Mouse (Mus musculus): Measurements from ENCODE around the gene Avil. TPM values are rescaled to one million over a fixed set of nuclear protein-coding genes. Genes with fewer than 3 reads are reported as not detected.
A peak's percentile ranks its signal among the peaks of the same experiment; 100 is the strongest.
"Not testable (repeated sequence)": the region's sequence is repeated elsewhere in the genome, so short reads cannot be mapped to it uniquely, and the experiment has no call there.

Gene Avil
- polyA plus RNA-seq, 1 experiment from 2014 or later = 0.13 TPM

DNA sequence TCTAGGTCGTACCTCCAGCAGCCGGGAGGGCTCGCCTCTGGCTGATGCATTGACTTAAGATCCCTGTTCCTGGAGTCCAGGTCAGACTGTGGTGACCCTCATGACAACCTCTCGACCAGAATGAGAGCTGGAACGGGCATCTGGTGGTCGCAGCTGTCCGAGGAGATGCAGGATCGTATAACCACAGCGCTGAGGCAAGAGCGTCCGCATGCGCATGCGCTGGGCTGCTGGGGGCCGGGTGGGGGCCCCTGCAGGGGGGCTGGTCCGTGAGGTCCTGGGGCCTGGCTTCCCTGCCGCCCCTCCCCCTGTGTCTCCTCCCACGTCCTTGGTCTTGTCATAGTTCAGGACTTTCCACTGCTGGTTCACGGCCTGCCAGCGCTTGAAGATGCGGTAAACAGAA is 56.0 kb downstream of the Avil start:
- ATAC-seq (replicated peaks; ENCODE audit: insufficient number of reproducible peaks, low FRiP score, low TSS enrichment) = no peak
- H3K4me2 ChIP-seq = no peak overlapping the region
- H3K27ac ChIP-seq (ENCODE audit: low read depth, low read length) = no peak overlapping the region
- no peak overlapping the region for H3K4me3 ChIP-seq (ENCODE audit: low read depth, low read length)
- no peak overlapping the region for H3K9ac ChIP-seq (ENCODE audit: low read depth, low read length)
- peaks cover 6% of the 10 kb centered on the region for H3K4me1 ChIP-seq (ENCODE audit: control insufficient read depth, insufficient read depth, low read length)
- peaks cover 56% of the 10 kb centered on the region for H3K27me3 ChIP-seq (ENCODE audit: control insufficient read depth, insufficient read depth, low read length)
- no peaks in the 10 kb centered on the region for H3K9me3 ChIP-seq (replicated peaks; ENCODE audit: control insufficient read depth, low read length)
- 77% methylated on average over 20 of the region's 20 CpGs for whole genome bisulfite sequencing (ENCODE audit: insufficient replicate concordance)
- H3K36me3 ChIP-seq (ENCODE audit: control insufficient read depth, insufficient read depth, low read length) = no peaks in the 10 kb centered on the region

DNA sequence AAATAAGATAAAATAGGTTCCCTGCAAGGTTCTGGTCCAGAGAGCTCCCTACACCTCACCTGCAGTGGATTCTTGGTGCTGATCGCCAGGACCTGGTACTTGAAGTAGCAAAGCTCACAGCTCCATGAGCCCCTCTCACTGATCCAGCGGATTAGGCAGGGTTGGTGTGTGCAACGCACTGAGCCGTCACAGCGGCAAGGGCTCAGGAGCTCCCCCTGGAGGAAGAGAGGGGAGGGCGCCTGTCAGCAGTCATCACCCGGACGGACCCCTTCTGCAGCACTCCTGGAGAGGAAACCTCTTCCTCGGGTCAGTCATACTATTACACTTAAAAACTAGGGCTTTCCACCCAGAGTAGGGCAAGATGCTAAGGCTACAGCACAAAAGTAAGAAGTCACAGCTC is 57.7 kb downstream of the Avil start:
- 2% methylated on average over 9 of the region's 9 CpGs for WGBS (ENCODE audit: insufficient replicate concordance)
- H3K27me3 ChIP-seq (ENCODE audit: control insufficient read depth, insufficient read depth, low read length) = peaks cover 45% of the 10 kb centered on the region

DNA sequence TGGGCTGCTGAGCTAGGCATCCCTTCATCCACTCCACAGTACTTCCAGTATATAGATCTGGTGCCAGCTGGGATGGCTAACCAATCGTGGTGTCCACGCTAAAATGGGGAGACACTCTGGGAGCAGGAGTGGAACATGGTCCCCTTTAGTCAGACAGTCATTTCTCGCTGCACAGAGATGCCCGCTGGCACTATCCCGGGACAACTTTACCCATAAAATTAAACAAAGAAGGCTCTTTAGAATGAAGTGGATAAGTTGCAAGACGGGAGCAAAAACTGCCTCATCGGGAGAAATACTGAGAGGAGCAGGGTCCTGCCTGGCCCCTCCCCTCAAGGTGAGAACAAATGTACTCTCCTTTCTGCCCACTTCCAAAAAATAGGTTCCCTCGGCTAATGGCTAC is 58.2 kb downstream of the Avil start:
- H3K27me3 ChIP-seq (ENCODE audit: control insufficient read depth, insufficient read depth, low read length) = peaks cover 45% of the 10 kb centered on the region
- no peak overlapping the region for H3K27ac ChIP-seq (ENCODE audit: low read depth, low read length)
- no peaks in the 10 kb centered on the region for H3K9me3 ChIP-seq (replicated peaks; ENCODE audit: control insufficient read depth, low read length)
- peaks cover 6% of the 10 kb centered on the region for H3K4me1 ChIP-seq (ENCODE audit: control insufficient read depth, insufficient read depth, low read length)
- ATAC-seq (replicated peaks; ENCODE audit: insufficient number of reproducible peaks, low FRiP score, low TSS enrichment) = no peak
- WGBS (ENCODE audit: insufficient replicate concordance) = 15% methylated on average over 8 of the region's 8 CpGs
- H3K4me2 ChIP-seq = peak overlapping the region; percentile 100
- H3K9ac ChIP-seq (ENCODE audit: low read depth, low read length) = no peak overlapping the region
- peak overlapping the region; percentile 84 for H3K4me3 ChIP-seq (ENCODE audit: low read depth, low read length)
- no peaks in the 10 kb centered on the region for H3K36me3 ChIP-seq (ENCODE audit: control insufficient read depth, insufficient read depth, low read length)

More for the DNA sequence above, 57.7 kb downstream of the Avil start:
- no peak overlapping the region for H3K9ac ChIP-seq (ENCODE audit: low read depth, low read length)
- H3K27ac ChIP-seq (ENCODE audit: low read depth, low read length) = no peak overlapping the region
- H3K4me1 ChIP-seq (ENCODE audit: control insufficient read depth, insufficient read depth, low read length) = peaks cover 6% of the 10 kb centered on the region
- H3K4me3 ChIP-seq (ENCODE audit: low read depth, low read length) = no peak overlapping the region
- H3K9me3 ChIP-seq (replicated peaks; ENCODE audit: control insufficient read depth, low read length) = no peaks in the 10 kb centered on the region
- ATAC-seq (replicated peaks; ENCODE audit: insufficient number of reproducible peaks, low FRiP score, low TSS enrichment) = no peak
- H3K36me3 ChIP-seq (ENCODE audit: control insufficient read depth, insufficient read depth, low read length) = no peaks in the 10 kb centered on the region
- peak overlapping the region; percentile 100; the same call in 1 of the 2 replicates for H3K4me2 ChIP-seq

DNA sequence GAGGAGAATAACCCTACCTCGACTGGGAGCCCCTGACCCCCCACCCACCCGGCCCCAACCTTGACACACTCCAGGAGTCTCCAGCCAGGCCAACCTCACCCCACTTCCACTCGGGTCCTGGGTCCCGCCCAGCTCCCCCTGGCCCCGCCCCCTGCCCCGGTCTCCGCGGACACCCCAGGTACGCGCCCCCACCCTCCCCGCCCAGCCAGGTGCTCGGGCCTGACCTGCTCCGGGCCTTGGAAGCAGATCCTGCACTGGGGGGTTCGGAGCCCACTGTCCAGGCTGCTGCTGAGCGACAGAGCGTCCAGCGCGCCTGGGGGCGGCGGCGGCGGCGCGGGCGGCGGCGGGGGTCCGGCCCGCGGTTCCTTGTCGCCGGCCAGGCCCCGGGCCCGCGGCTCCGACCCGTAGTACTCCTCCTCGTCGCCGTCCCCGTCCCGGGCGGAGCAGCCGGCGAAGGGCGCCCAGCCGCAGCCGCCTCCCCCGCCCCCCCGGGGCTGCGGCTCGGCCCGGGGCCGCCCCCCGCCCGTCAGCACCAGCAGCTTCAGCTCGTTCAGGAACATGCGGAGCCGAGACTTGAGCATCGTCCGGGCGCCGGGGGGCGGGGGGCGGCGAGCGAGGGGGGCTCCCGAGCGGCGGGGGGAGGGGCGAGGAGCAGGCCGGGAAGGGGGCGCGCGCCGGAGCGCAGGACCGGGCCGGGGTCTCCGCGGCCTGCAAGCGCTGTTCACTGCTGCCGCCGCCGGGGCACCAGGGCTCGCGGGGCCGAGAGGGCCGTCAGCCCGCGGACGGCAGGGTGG is 58.9 kb downstream of the Avil start:
- no peak for ATAC-seq (replicated peaks; ENCODE audit: insufficient number of reproducible peaks, low FRiP score, low TSS enrichment)
- under 1% methylated on average over 43 of the region's 92 CpGs for WGBS (ENCODE audit: insufficient replicate concordance)
- peaks cover 45% of the 10 kb centered on the region for H3K27me3 ChIP-seq (ENCODE audit: control insufficient read depth, insufficient read depth, low read length)
- H3K36me3 ChIP-seq (ENCODE audit: control insufficient read depth, insufficient read depth, low read length) = no peaks in the 10 kb centered on the region
- H3K27ac ChIP-seq (ENCODE audit: low read depth, low read length) = no peak overlapping the region
- H3K9me3 ChIP-seq (replicated peaks; ENCODE audit: control insufficient read depth, low read length) = no peaks in the 10 kb centered on the region
- peaks cover 6% of the 10 kb centered on the region for H3K4me1 ChIP-seq (ENCODE audit: control insufficient read depth, insufficient read depth, low read length)
- peak overlapping the region; percentile 84 for H3K4me3 ChIP-seq (ENCODE audit: low read depth, low read length)
- peak overlapping the region; percentile 72 for H3K9ac ChIP-seq (ENCODE audit: low read depth, low read length)
- peak overlapping the region; percentile 100 for H3K4me2 ChIP-seq

DNA sequence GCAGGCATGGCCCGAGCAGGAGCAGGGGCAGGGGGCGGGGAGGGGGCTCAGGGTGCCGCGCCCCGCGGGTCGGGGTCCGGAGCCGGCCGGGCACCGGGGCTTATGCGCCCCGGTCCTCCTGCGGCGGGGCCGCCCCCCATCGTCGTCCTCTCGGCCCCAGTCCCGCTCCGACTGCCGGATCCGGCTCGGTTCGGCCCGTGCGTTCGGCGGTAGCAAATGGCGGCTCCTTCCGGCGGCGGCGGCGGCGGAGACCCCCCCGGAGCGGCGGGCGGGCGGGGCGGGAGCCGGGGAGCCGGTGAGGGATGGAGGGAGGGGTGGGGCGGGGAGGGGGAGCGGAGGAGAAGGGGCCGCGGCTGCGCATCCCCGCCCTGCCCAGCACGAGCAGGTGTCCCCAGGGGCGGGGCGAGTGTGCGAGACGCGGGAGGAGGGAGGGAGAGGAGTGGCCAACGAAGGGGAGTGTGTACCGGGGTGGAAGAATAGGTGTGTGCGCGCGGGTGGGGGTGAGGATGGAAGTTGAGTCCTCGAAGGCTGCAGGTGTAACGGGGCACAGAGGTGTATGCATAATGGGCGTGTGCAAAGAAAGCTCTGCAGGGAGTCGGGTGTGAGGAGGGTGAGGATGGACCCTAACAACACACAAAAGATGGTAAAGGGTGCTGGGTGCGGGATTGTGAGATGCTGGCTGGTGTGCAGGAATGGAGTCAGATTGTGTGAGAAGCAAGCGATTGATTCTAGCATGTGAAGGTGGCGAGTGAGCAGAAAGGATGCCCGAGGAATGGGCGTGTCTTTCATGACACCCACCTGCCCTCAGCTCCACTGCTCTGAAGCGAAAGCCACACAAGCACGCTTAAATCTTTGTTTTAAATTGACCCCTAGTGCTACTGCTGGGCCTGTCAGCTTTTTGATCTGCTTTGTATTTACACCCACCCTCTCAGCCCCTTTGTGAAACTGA is 59.7 kb downstream of the Avil start, which contains the start of gene March9:
March9 (minus strand) TSS at position 217 of the 949 bp plus-strand sequence.
- Histone ChIP-seq H3K4me2 (peak within 1 kb of the TSS; percentile 100), H3K4me1 (ENCODE audit: control insufficient read depth, insufficient read depth, low read length) (peaks cover 14% of the 10 kb centered on the region), H3K9me3 (replicated peaks; ENCODE audit: control insufficient read depth, low read length) (no peaks in the 10 kb centered on the region), H3K27me3 (ENCODE audit: control insufficient read depth, insufficient read depth, low read length) (peaks cover 45% of the 10 kb centered on the region), H3K4me3 (ENCODE audit: low read depth, low read length) (peak within 1 kb of the TSS; percentile 84), H3K9ac (ENCODE audit: low read depth, low read length) (peak within 1 kb of the TSS; percentile 72), H3K36me3 (ENCODE audit: control insufficient read depth, insufficient read depth, low read length) (peaks cover 4% of the 10 kb centered on the region), H3K27ac (ENCODE audit: low read depth, low read length) (no peak within 1 kb of the TSS)
- WGBS (ENCODE audit: insufficient replicate concordance) = 2% methylated on average over 44 of the region's 72 CpGs
- no peak; the same call in 1 of the 2 replicates for ATAC-seq (replicated peaks; ENCODE audit: insufficient number of reproducible peaks, low FRiP score, low TSS enrichment)

DNA sequence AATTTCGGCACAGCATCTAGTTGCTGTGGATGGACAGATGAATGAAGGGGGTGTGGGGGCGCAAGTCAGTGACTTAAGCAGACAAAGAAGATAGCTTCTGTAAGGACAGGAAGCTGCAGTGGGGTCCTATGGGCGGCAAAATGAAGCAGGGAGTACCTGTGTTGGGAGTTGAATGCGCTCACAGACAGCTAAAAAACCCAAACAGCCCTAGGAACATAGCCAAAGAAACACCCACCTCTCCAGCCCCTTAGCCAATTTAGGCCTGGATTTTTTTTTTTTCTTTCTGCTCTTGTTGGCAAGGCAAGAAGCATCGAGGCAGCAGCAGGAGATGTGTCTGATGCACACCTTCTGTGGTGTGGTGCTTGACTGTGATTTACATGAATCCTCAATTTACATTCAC is 60.6 kb downstream of the Avil start:
- Histone ChIP-seq H3K27me3 (ENCODE audit: control insufficient read depth, insufficient read depth, low read length) (peaks cover 45% of the 10 kb centered on the region), H3K9me3 (replicated peaks; ENCODE audit: control insufficient read depth, low read length) (no peaks in the 10 kb centered on the region), H3K9ac (ENCODE audit: low read depth, low read length) (no peak overlapping the region), H3K4me3 (ENCODE audit: low read depth, low read length) (no peak overlapping the region), H3K27ac (ENCODE audit: low read depth, low read length) (no peak overlapping the region), H3K4me1 (ENCODE audit: control insufficient read depth, insufficient read depth, low read length) (peaks cover 16% of the 10 kb centered on the region), H3K4me2 (no peak overlapping the region), H3K36me3 (ENCODE audit: control insufficient read depth, insufficient read depth, low read length) (peaks cover 12% of the 10 kb centered on the region)
- WGBS (ENCODE audit: insufficient replicate concordance) = 44% methylated on average over 5 of the region's 5 CpGs
- ATAC-seq (replicated peaks; ENCODE audit: insufficient number of reproducible peaks, low FRiP score, low TSS enrichment) = no peak

DNA sequence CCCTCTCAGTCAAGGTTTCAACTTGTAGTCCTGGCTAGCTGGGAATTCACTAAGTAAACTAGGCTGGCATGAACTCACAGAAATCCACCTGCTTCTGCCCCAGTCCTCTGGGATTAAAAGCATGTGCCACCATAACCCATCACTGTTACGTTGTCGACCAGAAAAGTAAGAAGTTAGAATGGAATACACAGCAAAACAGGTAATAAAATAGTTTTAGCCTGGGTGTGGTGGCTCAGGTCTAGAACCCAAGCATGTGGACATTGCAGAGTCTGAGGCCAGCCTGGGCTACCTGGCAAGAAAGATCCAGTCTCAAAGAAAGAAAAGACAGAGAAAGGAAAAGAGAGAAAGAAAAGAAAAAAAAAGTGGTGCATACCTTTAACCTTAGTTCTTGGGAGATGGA is 61.0 kb downstream of the Avil start:
- no peak overlapping the region for H3K4me3 ChIP-seq (ENCODE audit: low read depth, low read length)
- H3K4me2 ChIP-seq = no peak overlapping the region
- no peak for ATAC-seq (replicated peaks; ENCODE audit: insufficient number of reproducible peaks, low FRiP score, low TSS enrichment)
- no peaks in the 10 kb centered on the region for H3K9me3 ChIP-seq (replicated peaks; ENCODE audit: control insufficient read depth, low read length)
- peaks cover 43% of the 10 kb centered on the region for H3K27me3 ChIP-seq (ENCODE audit: control insufficient read depth, insufficient read depth, low read length)
- 60% methylated on average over 2 of the region's 2 CpGs for whole genome bisulfite sequencing (ENCODE audit: insufficient replicate concordance)
- no peak overlapping the region for H3K9ac ChIP-seq (ENCODE audit: low read depth, low read length)
- no peak overlapping the region for H3K27ac ChIP-seq (ENCODE audit: low read depth, low read length)
- peaks cover 16% of the 10 kb centered on the region for H3K4me1 ChIP-seq (ENCODE audit: control insufficient read depth, insufficient read depth, low read length)
- peaks cover 17% of the 10 kb centered on the region for H3K36me3 ChIP-seq (ENCODE audit: control insufficient read depth, insufficient read depth, low read length)

DNA sequence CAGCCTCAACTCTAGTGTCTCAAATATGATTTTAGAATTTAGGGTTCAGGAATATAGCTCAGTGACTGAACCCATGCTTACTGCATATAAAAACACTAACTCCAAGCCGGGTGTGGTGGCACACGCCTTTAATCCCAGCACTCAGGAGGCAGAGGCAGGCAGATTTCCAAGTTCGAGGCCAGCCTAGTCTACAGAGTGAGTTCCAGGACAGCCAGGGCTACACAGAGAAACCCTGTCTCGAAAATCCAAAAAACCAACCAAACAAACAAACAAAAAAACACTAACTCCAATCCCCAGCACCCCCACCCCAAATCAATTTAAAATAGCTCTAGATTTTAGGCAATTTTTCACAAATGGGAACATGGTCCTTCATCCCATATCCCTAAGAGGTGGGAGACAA is 61.6 kb downstream of the Avil start:
- H3K36me3 ChIP-seq (ENCODE audit: control insufficient read depth, insufficient read depth, low read length) = peaks cover 22% of the 10 kb centered on the region
- ATAC-seq (replicated peaks; ENCODE audit: insufficient number of reproducible peaks, low FRiP score, low TSS enrichment); H3K27ac ChIP-seq (ENCODE audit: low read depth, low read length); H3K4me2 ChIP-seq; H3K4me3 ChIP-seq (ENCODE audit: low read depth, low read length); H3K9ac ChIP-seq (ENCODE audit: low read depth, low read length); H3K9me3 ChIP-seq (replicated peaks; ENCODE audit: control insufficient read depth, low read length): not testable (repeated sequence)
- H3K4me1 ChIP-seq (ENCODE audit: control insufficient read depth, insufficient read depth, low read length) = peaks cover 16% of the 10 kb centered on the region
- WGBS (ENCODE audit: insufficient replicate concordance) = 78% methylated on average over 4 of the region's 4 CpGs
- H3K27me3 ChIP-seq (ENCODE audit: control insufficient read depth, insufficient read depth, low read length) = peaks cover 41% of the 10 kb centered on the region
